Mouse (Mus musculus) neural tube, embryonic 10.5 days (tissue): ENCODE results near the gene Tbc1d5.

ENCODE experiments used
- DNase-seq: peaks from one replicate; pipeline ENCODE4 v3.0.0-alpha.2; 2017; ENCODE audit warnings: low spot score; ENCODE audit errors: extremely low spot score

The Tbc1d5 gene

GRCm38 (mm10) chr17:51104294-51104693, 74.9 kb downstream of the Tbc1d5 start:
- no peak for DNase-seq

- no peak for DNase-seq
Observed at GRCm38 (mm10) chr17:51043869-51044268, 135.3 kb downstream of the Tbc1d5 start.

GRCm38 (mm10) chr17:51040861-51041260, 138.3 kb downstream of the Tbc1d5 start:
- no peak for DNase-seq

- DNase-seq = no peak
Observed at GRCm38 (mm10) chr17:51023227-51023626, 155.9 kb downstream of the Tbc1d5 start.

DNA sequence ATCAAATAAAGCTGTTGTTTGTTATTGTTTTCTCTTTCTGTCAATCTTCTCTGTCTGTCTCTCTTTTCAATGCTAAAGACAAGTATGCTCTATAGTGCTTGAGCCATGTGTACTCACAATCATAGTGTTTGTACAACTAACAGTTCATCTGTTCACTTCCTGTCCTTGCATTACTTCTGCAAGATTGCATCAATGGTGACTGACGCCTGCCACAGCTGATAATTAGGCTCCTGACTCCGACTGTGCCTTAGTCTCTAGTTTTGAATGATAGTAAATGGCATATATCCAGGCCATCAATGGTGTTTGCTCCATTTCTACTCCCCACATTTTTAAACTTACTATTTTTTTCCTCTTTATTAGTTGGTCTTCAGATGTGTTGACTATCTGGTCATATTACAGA, 162.8 kb downstream of the Tbc1d5 start:
- no peak for DNase-seq

GRCm38 (mm10) chr17:51013908-51014307, 165.2 kb downstream of the Tbc1d5 start:
- no peak for DNase-seq

GRCm38 (mm10) chr17:51003179-51003578, 176.0 kb downstream of the Tbc1d5 start:
- no peak for DNase-seq

GRCm38 (mm10) chr17:50998216-50998615, 180.9 kb downstream of the Tbc1d5 start:
- DNase-seq = no peak

- DNase-seq = no peak
Observed at GRCm38 (mm10) chr17:50993294-50993993, 185.7 kb downstream of the Tbc1d5 start.

- DNase-seq = no peak
Observed at GRCm38 (mm10) chr17:50990770-50991405, 188.3 kb downstream of the Tbc1d5 start.

GRCm38 (mm10) chr17:50987935-50988334, 191.2 kb downstream of the Tbc1d5 start:
- no peak for DNase-seq

- DNase-seq = no peak
Observed at GRCm38 (mm10) chr17:50981933-50982332, 197.2 kb downstream of the Tbc1d5 start.

DNA sequence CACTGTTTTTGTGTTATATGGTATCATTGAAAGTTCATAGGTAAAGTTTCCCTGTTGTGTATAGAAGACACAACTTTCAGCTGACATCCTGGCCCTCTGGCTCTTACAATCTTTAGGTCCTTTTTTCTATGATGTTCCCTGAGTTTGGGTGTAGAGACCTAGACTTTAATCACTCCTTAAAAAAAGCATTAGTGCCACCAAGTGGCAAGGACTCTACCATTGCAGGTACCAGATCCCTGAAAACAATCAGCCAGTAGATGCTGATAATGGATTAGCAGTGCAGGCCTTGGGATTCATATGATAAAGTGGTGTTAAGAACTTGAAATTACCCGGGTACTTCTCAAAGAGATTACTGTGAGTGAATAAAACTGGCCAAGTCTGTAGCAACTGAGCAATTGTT, 207.0 kb downstream of the Tbc1d5 start:
- DNase-seq = no peak

DNA sequence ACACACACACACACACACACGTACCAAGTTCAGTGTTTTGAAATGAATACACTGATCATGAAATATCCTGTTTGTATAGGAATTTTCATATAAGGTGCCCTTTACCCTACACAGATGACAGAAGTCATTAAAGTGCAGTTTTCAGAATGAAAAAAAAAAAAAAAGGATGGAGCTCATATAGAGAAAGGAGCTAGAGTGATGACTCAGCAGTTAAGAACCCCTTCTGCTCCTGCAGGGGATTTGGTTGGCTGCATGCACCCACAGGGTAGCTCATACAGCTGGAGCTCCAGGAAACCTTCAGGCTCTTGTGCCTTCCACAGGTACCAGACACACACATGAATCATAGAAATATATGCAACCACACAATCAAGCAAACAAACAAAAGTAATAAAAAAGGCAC, 213.0 kb downstream of the Tbc1d5 start:
- DNase-seq = no peak

DNA sequence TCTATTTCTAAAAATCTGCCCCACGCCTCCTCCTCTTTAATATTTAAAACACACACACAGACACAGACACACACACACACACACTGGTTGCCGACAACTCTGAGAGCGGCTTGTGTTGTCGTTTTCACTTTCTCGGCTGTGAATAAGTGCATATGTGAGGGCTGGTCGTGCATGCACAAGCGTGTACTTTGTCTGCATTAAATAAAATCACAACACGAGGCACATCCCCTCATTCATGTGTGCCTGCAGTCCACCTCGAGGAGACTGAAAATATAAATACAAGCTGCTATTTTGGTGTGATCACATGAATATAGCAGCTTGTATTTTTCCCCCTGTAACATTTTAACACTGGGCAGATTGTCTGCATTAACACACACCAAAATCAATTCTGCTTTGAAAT, 224.8 kb downstream of the Tbc1d5 start:
- DNase-seq = no peak

DNA sequence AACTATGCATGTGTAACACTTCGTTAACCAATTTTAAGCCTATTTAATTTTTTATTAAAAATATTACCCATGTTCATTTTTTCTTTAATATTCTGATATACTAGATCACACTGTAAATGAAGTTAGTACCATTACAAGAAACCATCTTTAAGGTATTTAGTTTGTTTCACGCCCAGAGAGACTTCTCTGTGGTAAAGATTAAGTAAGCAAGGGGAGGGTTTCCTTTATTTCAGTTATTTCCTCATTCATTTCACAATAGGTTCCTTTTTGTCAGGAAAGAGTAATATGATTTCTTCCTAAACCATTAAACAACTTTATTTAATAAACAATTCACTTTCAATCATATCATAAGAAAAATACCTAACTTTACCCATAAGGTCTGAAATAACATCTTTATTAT, 256.8 kb downstream of the Tbc1d5 start:
- DNase-seq = no peak

DNA sequence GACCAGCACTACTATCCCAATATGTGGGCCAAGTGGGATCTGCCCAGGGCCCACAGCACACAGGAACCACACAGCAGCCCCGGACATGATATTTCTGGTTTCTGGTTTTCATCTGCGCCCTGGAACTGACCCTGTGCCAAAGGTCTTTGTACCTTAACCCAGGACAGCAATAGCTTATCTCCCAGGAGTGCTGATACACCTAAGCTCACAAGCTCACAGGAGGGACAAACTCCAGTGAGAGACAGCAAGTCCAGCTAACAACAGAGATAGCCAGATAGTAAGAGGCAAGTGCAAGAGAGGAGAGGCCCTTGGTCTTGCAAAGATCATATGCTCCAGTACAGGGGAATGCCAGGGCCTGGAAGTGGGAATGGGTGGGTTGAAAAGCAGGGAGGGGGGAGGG, 263.9 kb downstream of the Tbc1d5 start:
- DNase-seq = no peak

DNA sequence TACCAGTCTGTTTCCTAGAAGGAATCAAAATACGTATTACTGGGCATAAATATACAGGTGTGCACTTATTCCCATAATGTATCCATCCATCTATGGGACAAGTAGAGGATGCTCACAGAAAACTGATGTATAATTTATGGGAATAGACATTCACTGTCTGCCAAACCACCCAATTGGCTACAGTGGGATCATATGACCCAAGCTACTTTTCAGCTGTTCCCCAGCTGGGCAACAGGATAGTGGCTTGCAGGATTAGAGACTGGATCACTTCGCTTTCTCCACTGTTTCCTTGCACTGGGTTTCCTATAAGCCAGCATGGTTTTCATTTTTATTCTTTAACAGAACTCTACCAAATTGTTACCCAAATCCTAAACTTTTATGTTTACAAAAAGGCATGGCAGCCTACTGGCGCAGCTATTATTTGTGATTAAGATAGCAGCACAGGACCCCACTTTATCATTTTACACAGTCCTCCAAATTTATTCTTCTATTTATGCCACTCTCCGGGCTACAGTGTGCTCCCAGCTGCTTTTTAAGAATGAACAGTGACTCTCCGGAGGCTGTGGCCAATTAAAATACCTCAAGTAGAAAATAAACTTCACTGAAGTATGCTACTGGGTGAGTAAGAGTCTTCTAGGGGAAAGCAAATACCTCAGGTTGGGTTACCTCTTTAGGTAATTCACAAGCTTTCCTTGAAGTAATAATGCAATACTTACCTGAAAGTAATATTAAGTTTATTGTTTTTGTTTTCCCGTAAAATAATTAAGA, 270.4 kb downstream of the Tbc1d5 start:
- DNase-seq = no peak

DNA sequence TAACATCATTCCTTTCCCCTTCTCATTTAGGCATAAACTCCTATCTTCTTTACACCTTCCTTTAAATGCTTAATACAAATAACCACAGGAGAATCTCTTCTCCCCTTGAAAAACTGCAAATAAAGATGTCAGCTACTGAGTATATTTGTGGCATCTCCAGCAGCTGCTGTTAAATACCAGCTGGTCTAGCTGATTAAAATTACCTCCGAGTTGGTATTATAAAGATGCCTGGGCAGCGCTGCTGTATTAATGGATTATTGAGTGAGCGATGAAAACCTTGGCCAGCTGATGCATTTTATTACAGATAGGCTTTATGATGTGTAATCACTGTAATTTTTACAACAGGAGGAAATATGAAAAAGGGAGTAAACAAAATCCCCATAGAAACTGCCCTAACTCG, 271.0 kb downstream of the Tbc1d5 start:
- no peak for DNase-seq

GRCm38 (mm10) chr17:50906630-50907029, 272.5 kb downstream of the Tbc1d5 start:
- no peak for DNase-seq

- no peak for DNase-seq
Observed at GRCm38 (mm10) chr17:50904463-50904862, 274.7 kb downstream of the Tbc1d5 start.

DNA sequence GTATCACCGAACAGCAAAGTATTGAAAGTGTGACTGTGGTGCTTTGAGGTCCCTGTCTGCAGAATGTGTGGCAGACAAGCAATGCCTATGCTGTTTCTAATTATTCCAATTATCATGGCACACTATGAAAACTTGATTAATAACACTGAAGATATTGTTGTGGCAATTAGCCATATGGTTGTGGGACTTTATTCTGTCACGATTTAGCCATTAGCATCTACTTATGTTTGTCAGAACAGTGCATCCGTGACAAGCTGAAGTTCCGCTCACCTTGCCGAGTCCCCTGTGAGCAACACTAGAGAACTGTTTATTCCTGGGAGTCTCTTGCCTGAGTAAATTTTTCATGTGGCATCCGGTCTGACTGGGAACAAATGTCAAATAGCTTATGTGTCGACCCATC, 281.3 kb downstream of the Tbc1d5 start:
- no peak for DNase-seq
